Mouse (Mus musculus) c-Kit-negative CD71-positive TER-119-positive erythroid progenitor cells, embryonic 14.5 days (primary cell): ENCODE results near the gene Mitf.
A peak's percentile ranks its signal among the peaks of the same experiment; 100 is the strongest.

Experiments used
- DNase-seq: peaks from one replicate; pipeline ENCODE4 v3.0.0-alpha.2; 2013; ENCODE audit warnings: low read depth, low spot score

Gene Mitf

DNA sequence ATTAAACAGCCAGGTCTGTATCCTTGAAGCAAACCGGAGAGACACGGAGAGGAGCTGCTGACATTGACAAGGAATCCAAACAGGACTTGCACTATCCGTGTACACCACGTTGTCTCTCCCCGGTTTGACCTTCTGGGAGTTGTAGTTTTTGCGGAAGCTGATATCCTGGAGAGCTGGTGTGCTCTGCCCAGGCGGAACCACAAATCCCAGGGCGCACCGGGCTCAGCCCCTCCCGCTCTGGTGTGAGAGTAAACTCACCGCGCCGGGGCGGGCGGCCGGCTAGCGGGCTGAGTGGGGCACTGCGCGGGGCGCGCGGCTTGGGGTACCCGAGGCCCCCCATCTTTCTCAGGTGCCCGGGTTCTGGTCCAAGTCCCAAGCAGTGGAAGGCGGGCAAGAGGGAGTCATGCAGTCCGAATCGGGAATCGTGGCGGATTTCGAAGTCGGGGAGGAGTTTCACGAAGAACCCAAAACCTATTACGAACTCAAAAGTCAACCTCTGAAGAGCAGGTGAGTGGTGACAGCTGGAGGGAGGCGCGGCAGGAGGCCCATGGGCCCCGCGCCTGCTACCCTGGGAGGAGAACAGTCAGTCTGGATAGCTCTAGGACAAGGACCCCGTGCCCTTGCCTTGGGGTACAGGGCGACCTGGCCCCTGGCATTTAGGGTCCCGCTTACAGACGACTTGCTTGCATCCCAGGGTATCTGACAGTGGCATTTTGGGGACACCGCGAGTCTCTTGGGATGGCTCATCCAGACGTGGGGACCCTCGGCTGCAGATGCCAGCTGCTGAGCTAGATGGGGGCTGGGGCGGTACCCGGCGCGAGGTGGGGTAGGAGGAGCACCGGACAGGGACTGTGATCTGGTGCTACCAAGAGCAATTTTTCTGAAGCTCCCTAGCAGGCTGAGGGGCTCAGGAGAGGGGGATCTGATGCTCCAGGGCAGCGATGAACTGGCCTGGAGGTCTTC lies at the start of gene Mitf:
Gene Mitf, plus strand, starts transcription at position 272 of the 963 bp plus-strand sequence.
- peak; percentile 40 for DNase-seq

DNA sequence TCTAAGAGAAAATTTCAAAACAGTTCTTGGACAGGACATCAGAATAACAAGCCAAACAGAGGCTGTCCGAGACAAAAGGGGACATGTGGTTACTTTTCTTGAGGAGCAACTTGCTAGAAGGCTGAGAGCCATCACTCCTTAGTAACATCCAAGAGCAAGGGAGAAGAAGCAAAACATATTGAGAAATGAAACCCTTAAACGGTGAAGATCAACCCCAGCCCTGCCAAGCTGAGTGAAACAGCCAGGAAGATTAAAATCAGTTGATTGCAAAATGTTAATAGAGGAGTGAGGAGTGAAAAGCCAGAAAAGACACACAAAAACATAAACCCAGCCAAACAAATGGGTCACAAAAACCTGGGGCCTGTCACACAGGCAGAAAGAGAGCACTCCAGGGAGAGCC lies 49.5 kb upstream of the Mitf start:
- DNase-seq: no peak

GRCm38 (mm10) chr6:97758884-97759283 lies 48.0 kb upstream of the Mitf start:
- no peak for DNase-seq

DNA sequence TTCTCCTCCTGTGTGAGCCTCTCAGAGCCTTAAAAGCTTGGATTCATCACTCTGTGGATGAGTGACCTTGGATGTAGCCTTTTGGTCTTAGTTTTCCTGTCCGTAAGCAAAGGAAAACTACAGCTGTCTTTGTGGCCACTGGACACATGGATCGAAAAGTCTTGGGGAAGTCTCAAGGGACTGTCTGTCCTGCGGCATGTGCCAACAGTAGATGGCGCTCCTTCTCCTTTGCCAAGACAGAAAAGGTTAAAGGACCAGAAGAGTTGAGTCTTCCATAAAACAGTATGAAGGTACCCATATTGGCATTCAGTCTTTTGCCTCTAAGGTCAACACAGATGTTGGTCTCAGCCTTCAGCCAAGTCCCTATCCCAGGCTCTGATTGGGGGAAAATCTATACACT lies 47.6 kb upstream of the Mitf start:
- no peak for DNase-seq

GRCm38 (mm10) chr6:97761326-97761725 lies 45.5 kb upstream of the Mitf start:
- no peak for DNase-seq

DNA sequence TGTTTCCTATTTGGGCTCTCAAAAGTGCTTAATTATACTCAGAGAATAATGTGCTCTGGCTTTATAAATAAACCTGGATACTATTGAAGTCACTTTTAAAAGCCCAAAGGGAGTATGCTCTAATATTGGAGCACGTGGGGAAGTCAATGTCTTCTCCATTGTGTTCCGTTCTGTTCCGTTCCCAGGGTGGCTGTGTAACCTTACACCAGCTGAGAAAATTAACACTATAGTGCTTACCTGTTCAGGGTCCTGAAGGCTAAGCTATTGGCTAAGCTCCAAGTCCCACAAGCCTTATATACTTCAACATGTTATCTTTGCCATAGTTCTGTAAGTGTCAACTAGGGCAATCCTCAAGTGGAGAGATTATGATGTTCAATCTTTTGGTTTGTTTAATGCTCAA lies 42.9 kb upstream of the Mitf start:
- DNase-seq: no peak

- no peak for DNase-seq
These were observed 39.0 kb upstream of the Mitf start for GRCm38 (mm10) chr6:97767836-97768235.

DNA sequence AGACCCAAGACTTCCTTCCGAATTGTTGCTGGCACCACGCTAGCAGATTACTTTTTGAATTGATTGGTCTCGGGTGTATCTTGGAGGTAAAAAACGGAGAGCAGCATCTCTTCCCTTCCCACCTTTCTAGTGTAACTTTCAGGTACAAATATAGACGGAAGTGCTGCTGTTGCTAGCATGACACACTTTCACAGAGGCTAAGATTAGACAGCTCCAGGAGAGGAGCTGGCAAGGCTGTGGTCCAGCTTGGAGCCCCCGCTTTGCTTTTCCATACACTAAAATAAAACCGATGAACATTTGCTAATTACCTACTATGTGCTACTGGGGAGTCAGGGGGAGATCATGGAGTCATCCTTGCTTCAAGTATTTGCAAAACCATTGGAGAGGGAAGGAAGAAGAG lies 37.3 kb upstream of the Mitf start:
- DNase-seq: no peak

- DNase-seq: no peak
These were observed 25.5 kb upstream of the Mitf start for GRCm38 (mm10) chr6:97781316-97781715.

DNA sequence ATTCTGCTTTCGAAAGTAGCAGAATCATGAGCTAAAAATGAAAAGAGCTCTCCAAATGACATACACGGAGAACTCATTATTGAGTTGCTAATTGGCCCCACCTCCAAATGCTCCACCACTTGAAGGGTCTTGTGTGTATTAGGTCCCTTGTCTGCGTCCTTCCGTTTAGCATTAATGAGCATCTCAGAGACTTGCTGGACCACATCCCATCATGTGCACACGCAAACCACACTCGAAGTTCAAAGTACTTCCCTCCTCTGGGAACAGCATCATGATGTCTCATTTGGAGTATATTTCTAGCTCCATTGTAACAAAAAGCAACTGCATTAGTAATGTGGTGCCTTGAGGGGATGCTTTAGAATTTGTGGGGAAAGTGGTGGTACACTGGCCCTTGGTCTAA lies 24.6 kb upstream of the Mitf start:
- no peak for DNase-seq

DNA sequence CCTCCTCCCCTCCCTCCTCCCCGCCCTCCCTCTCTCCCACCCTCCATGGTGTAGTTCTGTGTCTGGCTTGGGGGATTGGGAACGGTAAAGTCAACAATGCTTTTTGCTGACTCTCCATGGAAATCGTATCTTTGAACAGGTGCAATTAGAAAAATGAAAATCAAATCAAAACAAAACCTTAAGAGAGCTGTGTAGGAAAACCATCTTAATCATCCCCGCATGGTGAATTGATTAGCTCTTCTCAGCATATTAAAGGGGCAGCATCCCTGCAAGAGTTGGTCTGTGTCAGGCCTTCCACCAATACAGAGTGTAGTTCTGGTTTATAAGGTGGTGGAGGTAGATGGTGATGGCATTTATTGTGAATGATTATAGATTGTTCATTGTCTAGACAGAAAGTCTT lies 20.0 kb upstream of the Mitf start:
- DNase-seq: no peak

DNA sequence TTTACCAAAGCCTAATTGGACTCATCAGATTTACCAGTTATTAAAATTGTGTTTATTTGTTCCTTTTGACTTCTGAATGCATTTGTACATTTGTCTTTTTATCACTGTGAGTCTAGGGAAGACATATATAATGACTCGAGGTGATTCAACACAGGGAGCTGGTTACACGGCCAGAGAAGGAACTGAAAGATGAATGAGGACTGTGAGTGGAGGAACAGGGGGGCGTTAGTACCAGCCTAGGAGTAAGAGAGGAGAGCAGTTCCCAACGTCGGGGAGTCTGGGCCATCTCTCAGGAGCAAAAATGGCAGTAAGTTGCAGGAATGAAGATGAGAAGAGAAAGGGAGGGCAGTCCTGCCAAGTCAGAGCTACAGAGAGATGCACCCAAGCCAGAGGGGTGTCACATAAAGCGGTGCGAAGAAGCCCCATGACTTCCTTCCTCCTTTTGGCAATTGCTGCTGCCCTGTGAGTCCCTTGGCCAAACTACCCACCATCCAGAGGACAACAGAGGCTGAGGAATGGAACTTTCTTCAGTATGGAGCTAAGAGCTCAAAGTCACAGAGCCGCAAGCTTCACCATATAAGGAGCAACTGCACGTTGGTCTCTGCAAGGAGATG lies 18.4 kb upstream of the Mitf start:
- no peak for DNase-seq

DNA sequence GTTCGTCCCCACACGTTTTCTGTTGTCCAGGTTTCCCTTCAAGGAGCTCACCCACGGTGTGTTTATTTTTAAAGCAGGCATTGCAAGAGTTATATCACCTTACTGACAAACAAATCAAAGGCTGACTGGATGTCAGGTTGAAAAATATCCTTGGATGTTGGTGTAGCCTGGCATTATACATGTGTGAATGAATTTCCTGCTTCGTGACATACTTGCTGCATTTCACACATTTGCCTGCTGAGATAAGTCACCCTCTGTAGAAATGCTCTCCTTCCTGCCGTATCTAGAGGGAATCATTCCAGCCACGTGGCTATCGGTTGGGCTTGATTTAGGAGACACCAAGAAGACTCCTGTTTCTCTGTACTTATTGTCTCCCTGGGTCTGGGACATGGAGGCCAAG lies 17.2 kb upstream of the Mitf start:
- DNase-seq: no peak

- DNase-seq: no peak
These were observed 14.7 kb upstream of the Mitf start for GRCm38 (mm10) chr6:97792104-97792503.

- DNase-seq: no peak
These were observed 11.7 kb upstream of the Mitf start for GRCm38 (mm10) chr6:97795175-97795574.

DNA sequence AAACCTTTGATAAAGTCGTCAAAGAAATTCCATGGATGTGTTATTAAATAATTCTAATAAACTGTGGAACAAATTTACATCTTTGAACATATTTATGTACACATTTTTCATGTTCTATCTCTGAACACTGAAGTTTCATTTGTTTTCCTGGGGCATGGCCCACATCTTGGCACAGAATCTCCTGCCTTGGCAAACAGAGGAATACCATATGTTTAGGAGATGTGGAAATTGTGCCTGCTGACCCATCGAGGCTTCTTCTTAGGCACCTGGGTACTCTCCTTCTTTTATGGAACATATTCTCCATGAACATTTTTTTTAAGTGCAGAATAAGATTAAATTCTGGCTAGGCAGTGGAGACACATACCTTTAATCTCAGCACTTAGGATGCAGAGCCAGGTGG lies 6.2 kb upstream of the Mitf start:
- no peak for DNase-seq

- DNase-seq: no peak
These were observed 801 bp upstream of the Mitf start for GRCm38 (mm10) chr6:97806051-97806450.

- no peak for DNase-seq
These were observed 7.3 kb downstream of the Mitf start for GRCm38 (mm10) chr6:97814191-97814590.

GRCm38 (mm10) chr6:97815723-97816122 lies 8.9 kb downstream of the Mitf start:
- DNase-seq: no peak

DNA sequence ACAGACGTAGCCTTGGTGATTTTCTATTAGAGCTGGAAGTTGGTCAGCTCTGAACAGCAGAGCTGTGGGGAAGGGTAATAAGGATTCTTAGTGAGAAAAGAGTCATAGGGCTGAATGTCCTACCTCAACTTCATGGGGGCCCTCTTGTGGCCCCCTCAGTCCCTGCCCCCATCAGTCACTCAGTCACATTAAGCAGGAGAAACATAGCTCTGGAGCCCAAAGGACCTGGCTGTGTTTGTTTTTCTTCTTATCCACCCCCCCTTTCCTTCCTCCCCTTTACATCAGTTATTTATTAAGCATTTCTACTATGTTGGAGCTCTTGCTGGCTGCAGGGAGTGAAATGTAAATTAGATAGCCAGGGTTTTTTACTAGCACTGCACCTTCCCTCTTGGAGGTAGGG lies 10.0 kb downstream of the Mitf start:
- DNase-seq: no peak

DNA sequence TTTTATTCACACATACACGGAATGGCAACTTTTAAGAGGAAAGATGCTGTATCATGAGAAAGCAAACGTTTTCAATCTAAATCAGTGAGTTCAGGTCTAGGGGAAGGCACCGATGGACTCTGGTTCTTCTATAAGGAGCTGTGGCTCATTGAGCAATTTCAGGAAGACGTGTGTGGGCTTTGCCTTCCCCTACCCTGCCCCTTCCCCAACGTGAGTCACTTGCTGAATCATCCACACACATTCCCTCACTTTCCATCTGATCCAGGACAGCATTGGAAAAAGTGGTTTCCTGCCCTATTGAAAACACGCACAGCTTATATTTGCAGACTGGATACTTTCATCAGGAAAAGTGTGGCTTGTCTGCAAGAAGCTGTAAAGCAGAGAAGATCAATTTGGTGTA lies 11.3 kb downstream of the Mitf start:
- no peak for DNase-seq

- DNase-seq: no peak
These were observed 12.1 kb downstream of the Mitf start for GRCm38 (mm10) chr6:97818948-97819347.

GRCm38 (mm10) chr6:97820505-97820904 lies 13.7 kb downstream of the Mitf start:
- no peak for DNase-seq
